Comparison of ENCODE assay signal across 19 mouse cellular contexts in the genomic region with DNA sequence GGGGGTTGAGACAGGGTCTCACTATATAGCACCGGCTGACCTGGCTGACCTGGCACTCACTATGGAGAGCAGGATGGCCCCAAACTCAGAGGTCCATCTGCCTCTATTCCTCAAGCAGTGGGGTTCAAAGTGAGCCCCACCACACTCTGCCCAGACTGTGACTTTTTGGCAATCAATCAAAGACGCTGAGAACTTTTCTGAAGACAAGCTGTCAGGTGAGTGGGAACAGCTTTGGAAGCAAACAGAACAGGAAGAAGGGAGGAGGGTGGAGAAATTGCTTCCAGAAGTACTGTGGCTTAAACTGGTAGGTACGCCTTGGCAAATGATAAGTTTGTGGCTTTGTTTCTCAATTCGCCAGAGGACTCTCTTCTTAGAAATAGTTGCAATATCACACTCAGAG.
"Had no signal": no experiment of that assay in that cellular context is flagged by ENCODE, and none has a peak within 500 bp of the region (broad histone marks: within the 10 kb centered on the region; RNA-seq: fewer than 3 reads in every experiment).

No protein-coding gene starts in this region.

- H3K4me3 ChIP-seq: layer of hippocampus, adult 2 months; limb, embryonic 13.5 days; liver, embryonic 13.5 days; megakaryocyte, embryonic 14.5 days; midbrain, embryonic 10.5 days; midbrain, embryonic 15.5 days; neural tube, embryonic 12.5 days; neural tube, embryonic 15.5 days; stomach, embryonic 15.5 days had no signal

- DNase-seq: kidney, adult 2 months; kidney, postnatal 25 days; layer of hippocampus, adult 9-11 months; liver; liver, embryonic 13.5 days; lung, adult 2 months; retina, postnatal 1 day; right cerebral cortex, postnatal 25 days; thymus, postnatal 14 days; thymus, postnatal 4 days had no signal

- H3K27ac ChIP-seq: kidney, postnatal 0 days; layer of hippocampus, adult 2 months; liver, embryonic 13.5 days; midbrain, embryonic 10.5 days; midbrain, embryonic 15.5 days; neural tube, embryonic 12.5 days; neural tube, embryonic 15.5 days; stomach, embryonic 15.5 days had no signal

- H3K4me1 ChIP-seq: midbrain, embryonic 10.5 days; midbrain, embryonic 15.5 days; neural tube, embryonic 12.5 days had no signal

- H3K36me3 ChIP-seq: limb, embryonic 13.5 days; liver, embryonic 13.5 days; midbrain, embryonic 10.5 days; midbrain, embryonic 15.5 days; neural tube, embryonic 12.5 days; neural tube, embryonic 15.5 days; stomach, embryonic 15.5 days had no signal

- H3K27me3 ChIP-seq: limb, embryonic 13.5 days; liver, embryonic 13.5 days; megakaryocyte, embryonic 14.5 days; midbrain, embryonic 15.5 days; neural tube, embryonic 12.5 days; neural tube, embryonic 15.5 days; stomach, embryonic 15.5 days had no signal
